Mouse (Mus musculus): Measurements from ENCODE around the gene Gm10490.
A peak's percentile ranks its signal among the peaks of the same experiment; 100 is the strongest.

The Gm10490 gene

GRCm38 (mm10) chrX:7927116-7927515 lies 17.8 kb downstream of the Gm10490 start:
- no peak for DNase-seq (ENCODE audit: low spot score)

GRCm38 (mm10) chrX:7928270-7928790 lies 19.0 kb downstream of the Gm10490 start, which contains the start of gene Eras:
TSS of gene Eras (minus strand) at chrX:7928607.
- no peak for DNase-seq (ENCODE audit: low spot score)

- DNase-seq (ENCODE audit: low spot score): no peak
Measured at GRCm38 (mm10) chrX:7936874-7937273, 27.5 kb downstream of the Gm10490 start.

GRCm38 (mm10) chrX:7937667-7938066 lies 28.3 kb downstream of the Gm10490 start:
- DNase-seq (ENCODE audit: low spot score): no peak

- no peak for DNase-seq (ENCODE audit: low spot score)
Measured at GRCm38 (mm10) chrX:7945618-7946017, 36.3 kb downstream of the Gm10490 start.

- no peak for DNase-seq (ENCODE audit: low spot score)
Measured at GRCm38 (mm10) chrX:7947108-7947899, 38.0 kb downstream of the Gm10490 start, which contains the start of gene Hdac6. TSS of gene Hdac6 (minus strand) at chrX:7947889.

GRCm38 (mm10) chrX:7947900-7948492 lies 38.7 kb downstream of the Gm10490 start:
- peak; percentile 89 for DNase-seq (ENCODE audit: low spot score)

- DNase-seq (ENCODE audit: low spot score): no peak
Measured at GRCm38 (mm10) chrX:7950091-7950490, 40.7 kb downstream of the Gm10490 start.

GRCm38 (mm10) chrX:7958868-7959267 lies 49.5 kb downstream of the Gm10490 start:
- DNase-seq (ENCODE audit: low spot score): no peak
